Comparison of ENCODE assay signal across 14 mouse cellular contexts in the genomic region with DNA sequence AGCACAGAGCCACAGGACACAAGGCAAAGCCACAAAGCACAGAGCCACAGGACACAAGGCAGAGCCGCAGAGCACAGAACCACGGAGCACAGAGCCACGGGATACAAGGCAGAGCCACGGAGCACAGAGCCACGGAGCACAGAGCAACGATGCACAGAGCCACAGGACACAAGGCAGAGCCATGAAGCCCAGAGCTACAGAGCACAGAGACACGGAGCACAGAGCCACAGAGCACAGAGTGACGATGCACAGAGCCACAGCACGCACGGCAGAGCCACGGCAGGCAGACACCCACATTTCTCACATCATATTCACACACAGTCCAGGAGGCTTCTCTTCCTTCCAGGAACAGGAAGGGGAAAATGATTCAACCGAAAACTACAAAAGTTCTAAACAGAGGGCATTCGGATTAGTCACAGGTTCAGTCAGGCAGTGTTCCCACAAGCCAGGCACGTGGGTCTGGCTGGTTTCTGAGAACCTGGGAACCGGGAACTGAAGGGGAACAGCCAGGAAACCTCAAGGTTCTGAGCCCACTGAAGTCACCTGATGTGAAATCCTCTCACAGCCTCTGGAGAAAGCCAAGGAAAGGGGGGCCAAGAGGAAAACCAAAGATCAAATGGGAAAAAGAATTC. TPM values are rescaled to one million over a fixed set of nuclear protein-coding genes. Genes with fewer than 3 reads are reported as not detected.
DNase-seq lines count a peak whose midpoint lies in the region; TF ChIP-seq lines count a peak whose summit lies in the region.
"Had no signal": no experiment of that assay in that cellular context is flagged by ENCODE, and none has a peak within 500 bp of the region (broad histone marks: within the 10 kb centered on the region; RNA-seq: fewer than 3 reads in every experiment).

No protein-coding gene starts in this region.

- TF ChIP-seq POLR2A in ES-Bruce4 (IDR thresholded peaks at IDR 0.05; ENCODE audit: insufficient read depth, low read length), result no peak

- H3K27me3 ChIP-seq in ES-Bruce4 (ENCODE audit: control insufficient read depth, insufficient read depth, low read length, poor library complexity, severe bottlenecking), result no peaks in the 10 kb centered on the region
- H3K27me3 ChIP-seq: heart, embryonic 12.5 days; liver, embryonic 15.5 days; neural tube, embryonic 13.5 days had no signal

- TF ChIP-seq EP300 in ES-Bruce4 (IDR thresholded peaks at IDR 0.05; ENCODE audit: insufficient read depth, low read depth, low read length), result no peak

- no peaks in the 10 kb centered on the region for H3K9me3 ChIP-seq in ES-Bruce4 (replicated peaks; ENCODE audit: control insufficient read depth, insufficient read depth, low read length, poor library complexity, severe bottlenecking)
- H3K9me3 ChIP-seq: heart, embryonic 12.5 days; liver, embryonic 15.5 days; neural tube, embryonic 13.5 days had no signal

- peaks cover 7% of the 10 kb centered on the region for H3K4me1 ChIP-seq in ES-Bruce4 (ENCODE audit: control insufficient read depth, insufficient read depth, low read length)

- H3K27ac ChIP-seq in ES-Bruce4 (ENCODE audit: insufficient read depth, low read length), result no peak overlapping the region
- H3K27ac ChIP-seq: liver, embryonic 15.5 days; neural tube, embryonic 13.5 days had no signal

- no peak for TF ChIP-seq CTCF in ES-Bruce4 (IDR thresholded peaks at IDR 0.05; ENCODE audit: low read depth, low read length)

- DNase-seq in adrenal gland, adult (ENCODE audit: inconsistent age in 2 of 2, low spot score in 1 of 2), result peak; percentile 69 to 90
- no peak for DNase-seq in adrenal gland, adult 18-20 months (ENCODE audit: low spot score in 2 of 2)
- peak; percentile 40 to 60 for DNase-seq in kidney, postnatal 36 days
- DNase-seq in kidney, postnatal 4 days, result no peak
- peak; percentile 65 to 74 for DNase-seq in adrenal gland, postnatal 36 days
- DNase-seq in left cerebral cortex, adult 8-10 months (ENCODE audit: low spot score in 2 of 2), result no peak
- no peak for DNase-seq in left cerebral cortex, adult 9 months (ENCODE audit: low spot score in 2 of 2)
- DNase-seq: cerebellum, adult 11-12 months; kidney, adult 8-10 months; layer of hippocampus, adult 9-11 months had no signal

- peak overlapping the region; percentile 9; the same call in 1 of the 2 replicates for H3K4me3 ChIP-seq in ES-Bruce4 (ENCODE audit: low read depth, low read length)
- H3K4me3 ChIP-seq: heart, embryonic 12.5 days; liver, embryonic 15.5 days; neural tube, embryonic 13.5 days had no signal

- H3K36me3 ChIP-seq in ES-Bruce4 (ENCODE audit: control insufficient read depth, insufficient read depth, low read length, poor library complexity, severe bottlenecking), result no peaks in the 10 kb centered on the region
- H3K36me3 ChIP-seq: heart, embryonic 12.5 days; liver, embryonic 15.5 days; neural tube, embryonic 13.5 days had no signal

- no peak overlapping the region for H3K9ac ChIP-seq in ES-Bruce4 (ENCODE audit: low read depth, poor library complexity, severe bottlenecking)
- H3K9ac ChIP-seq: heart, embryonic 12.5 days; liver, embryonic 15.5 days; neural tube, embryonic 13.5 days had no signal

RNA-seq across cellular contexts. Expression of gene Rell1, which starts 15.2 kb away (rescaled TPM):
- 100 to 1,000 TPM in 1 of 2 experiments, 10 to 100 TPM in 1; 69.2 to 115 TPM for total RNA-seq in adrenal gland, adult 18-20 months (2021)
- polyA plus RNA-seq in ES-Bruce4 (2011; ENCODE audit: insufficient read depth, insufficient read length, low read depth, missing spikeins), result 57.1 and 59.5 TPM in 2 replicates
- 10 to 100 TPM; 57.4 to 86.9 TPM for total RNA-seq in adrenal gland, postnatal 36 days (2021)
- 10 to 100 TPM; 12.5 to 14.4 (median 13.8) TPM for total RNA-seq in left cerebral cortex, adult 8-10 months (2022)

Comparison
In these comparisons a context has a peak if more than half of its experiments do, and no peak if none do; other contexts are left out.
1. DNase-seq: peak in adrenal gland, adult (2 of 2), kidney, postnatal 36 days (2 of 2) and adrenal gland, postnatal 36 days (2 of 2); none in adrenal gland, adult 18-20 months (0 of 2), kidney, postnatal 4 days (0 of 2), left cerebral cortex, adult 8-10 months (0 of 2) and left cerebral cortex, adult 9 months (0 of 2).